Mouse (Mus musculus) hindbrain, embryonic 15.5 days (tissue): ENCODE measurements at regions not wholly inside any gene's neighbourhood (a gene's known extent, or its start where the extent isn't known, plus 50 kb on each side); places are given as distances from the start of the nearest gene placed in this dataset.
A peak's percentile ranks its signal among the peaks of the same experiment; 100 is the strongest.

Experiments
- ATAC-seq: fragments of 200-750 bp; cut with Nextera tagmentation; 2 replicates; pipeline ENCODE4 v1.8.0; 2017; ENCODE audit warnings: low read depth, moderate number of reproducible peaks, moderate TSS enrichment; ENCODE audit not compliant: low FRiP score
- H3K27ac ChIP-seq: fragments of 300-500 bp; sonication (generic); replicated peaks from 2 replicates; pipeline ENCODE4 v1.5.1; 2015; ENCODE audit warnings: mild to moderate bottlenecking, inconsistent platforms
- H3K27me3 ChIP-seq: fragments of 300-500 bp; sonication (generic); 2 replicates; pipeline ENCODE4 v1.6.1; 2015; ENCODE audit warnings: control low read depth, inconsistent platforms
- H3K36me3 ChIP-seq: fragments of 300-500 bp; sonication (generic); 2 replicates; pipeline ENCODE4 v1.6.1; 2015; ENCODE audit warnings: control low read depth, inconsistent platforms
- H3K4me1 ChIP-seq: fragments of 300-500 bp; sonication (generic); replicated peaks from 2 replicates; pipeline ENCODE4 v1.6.1; 2015; ENCODE audit warnings: control low read depth, inconsistent platforms
- H3K4me2 ChIP-seq: fragments of 300-500 bp; sonication (generic); 2 replicates; pipeline ENCODE4 v1.6.1; 2015; ENCODE audit warnings: moderate library complexity, mild to moderate bottlenecking, inconsistent platforms
- H3K4me3 ChIP-seq: fragments of 300-500 bp; sonication (generic); 2 replicates; pipeline ENCODE4 v1.5.1; 2015; ENCODE audit warnings: mild to moderate bottlenecking, inconsistent platforms
- H3K9ac ChIP-seq: fragments of 300-500 bp; sonication (generic); 2 replicates; pipeline ENCODE4 v1.6.1; 2015; ENCODE audit warnings: inconsistent platforms
- H3K9me3 ChIP-seq: fragments of 300-500 bp; sonication (generic); 2 replicates; pipeline ENCODE4 v1.6.1; 2016; ENCODE audit warnings: control low read depth, inconsistent platforms
- WGBS: fragments of 180-500 bp; shearing (Covaris S2); methylation state at CpG from one replicate; pipeline ENCODE4 v1.1.7; 2015; 5-methylcytosine and 5-hydroxymethylcytosine counted together

GRCm38 (mm10) chr16:87783561-87784304, 85.0 kb downstream of the Bach1 start:
- no peaks in the 10 kb centered on the region for H3K36me3 ChIP-seq
- ATAC-seq: no peak
- H3K4me3 ChIP-seq: no peak overlapping the region
- H3K9ac ChIP-seq: no peak overlapping the region
- H3K9me3 ChIP-seq: no peaks in the 10 kb centered on the region
- H3K4me1 ChIP-seq: 0 out of 2 replicates have a peak, but pooled peaks cover 4% of the 10 kb centered on the region
- no peak overlapping the region for H3K4me2 ChIP-seq
- WGBS: 72% methylated on average over 17 of the region's 17 CpGs
- no peak overlapping the region for H3K27ac ChIP-seq
- no peaks in the 10 kb centered on the region for H3K27me3 ChIP-seq

GRCm38 (mm10) chr16:87784405-87784994, 85.8 kb downstream of the Bach1 start:
- H3K4me3 ChIP-seq: no peak overlapping the region
- H3K27me3 ChIP-seq: no peaks in the 10 kb centered on the region
- ATAC-seq: 0 out of 2 replicates have a peak, but pooled peaks have one; percentile 39
- H3K9ac ChIP-seq: no peak overlapping the region
- H3K4me1 ChIP-seq: 0 out of 2 replicates have a peak, but pooled peaks cover 4% of the 10 kb centered on the region
- no peaks in the 10 kb centered on the region for H3K36me3 ChIP-seq
- WGBS: 52% methylated on average over 13 of the region's 13 CpGs
- H3K27ac ChIP-seq: no peak overlapping the region
- H3K9me3 ChIP-seq: no peaks in the 10 kb centered on the region
- no peak overlapping the region for H3K4me2 ChIP-seq

- Histone ChIP-seq H3K27me3 (no peaks in the 10 kb centered on the region), H3K9ac (no peak overlapping the region), H3K4me1 (no peaks in the 10 kb centered on the region), H3K27ac (no peak overlapping the region), H3K36me3 (no peaks in the 10 kb centered on the region), H3K4me3 (no peak overlapping the region), H3K4me2 (no peak overlapping the region), H3K9me3 (no peaks in the 10 kb centered on the region)
- WGBS: 75% methylated on average over 10 of the region's 10 CpGs
- no peak for ATAC-seq
Measured at GRCm38 (mm10) chr16:87789539-87789938, 90.8 kb downstream of the Bach1 start.

- 61% methylated on average over 6 of the region's 6 CpGs for WGBS
- Histone ChIP-seq H3K27ac (no peak overlapping the region), H3K4me2 (no peak overlapping the region), H3K9me3 (no peaks in the 10 kb centered on the region), H3K4me1 (no peaks in the 10 kb centered on the region), H3K27me3 (no peaks in the 10 kb centered on the region), H3K4me3 (no peak overlapping the region), H3K36me3 (no peaks in the 10 kb centered on the region), H3K9ac (no peak overlapping the region)
- no peak for ATAC-seq
Measured at GRCm38 (mm10) chr16:87789957-87790356, 91.2 kb downstream of the Bach1 start.

- Histone ChIP-seq H3K4me1 (peaks cover 12% of the 10 kb centered on the region), H3K9ac (no peak overlapping the region), H3K4me2 (peak overlapping the region; percentile 52), H3K4me3 (peak overlapping the region; percentile 23), H3K27ac (peak overlapping the region; percentile 48; the same call in 1 of the 2 replicates), H3K36me3 (no peaks in the 10 kb centered on the region), H3K9me3 (no peaks in the 10 kb centered on the region), H3K27me3 (no peaks in the 10 kb centered on the region)
- peak; percentile 91 for ATAC-seq
- 10% methylated on average over 20 of the region's 20 CpGs for WGBS
Measured at GRCm38 (mm10) chr16:87796514-87797248, 97.9 kb downstream of the Bach1 start.

GRCm38 (mm10) chr16:87802317-87802716, 103.6 kb downstream of the Bach1 start:
- Histone ChIP-seq H3K4me2 (no peak overlapping the region), H3K4me3 (no peak overlapping the region), H3K27me3 (no peaks in the 10 kb centered on the region), H3K9ac (no peak overlapping the region), H3K4me1 (peaks cover 2% of the 10 kb centered on the region), H3K9me3 (no peaks in the 10 kb centered on the region), H3K36me3 (no peaks in the 10 kb centered on the region), H3K27ac (no peak overlapping the region)
- 79% methylated on average over 4 of the region's 4 CpGs for WGBS
- ATAC-seq: no peak

- Histone ChIP-seq H3K27ac (no peak overlapping the region), H3K4me3 (no peak overlapping the region), H3K36me3 (no peaks in the 10 kb centered on the region), H3K9ac (no peak overlapping the region), H3K4me2 (0 out of 2 replicates have a peak overlapping the region, but pooled peaks have one; percentile 3), H3K4me1 (peaks cover 7% of the 10 kb centered on the region; the same call in 1 of the 2 replicates), H3K9me3 (no peaks in the 10 kb centered on the region), H3K27me3 (no peaks in the 10 kb centered on the region)
- WGBS: 63% methylated on average over 8 of the region's 8 CpGs
- ATAC-seq: no peak
Measured at GRCm38 (mm10) chr16:87817590-87817989, 118.8 kb downstream of the Bach1 start.

GRCm38 (mm10) chr16:87834296-87834695, 135.6 kb downstream of the Bach1 start:
- Histone ChIP-seq H3K36me3 (no peaks in the 10 kb centered on the region), H3K9me3 (no peaks in the 10 kb centered on the region), H3K27me3 (no peaks in the 10 kb centered on the region), H3K27ac (0 out of 2 replicates have a peak overlapping the region, but pooled peaks have one; percentile 30), H3K4me3 (no peak overlapping the region), H3K9ac (no peak overlapping the region), H3K4me2 (no peak overlapping the region), H3K4me1 (peaks cover 11% of the 10 kb centered on the region)
- ATAC-seq: 0 out of 2 replicates have a peak, but pooled peaks have one; percentile 30
- 45% methylated on average over 7 of the region's 7 CpGs for WGBS

- Histone ChIP-seq H3K27me3 (no peaks in the 10 kb centered on the region), H3K27ac (peak overlapping the region; percentile 60; the same call in 1 of the 2 replicates), H3K4me1 (peaks cover 4% of the 10 kb centered on the region), H3K36me3 (no peaks in the 10 kb centered on the region), H3K4me3 (no peak overlapping the region), H3K9me3 (no peaks in the 10 kb centered on the region), H3K9ac (no peak overlapping the region), H3K4me2 (peak overlapping the region; percentile 34)
- 10% methylated on average over 16 of the region's 16 CpGs for WGBS
- ATAC-seq: peak; percentile 90
Measured at GRCm38 (mm10) chr16:87840949-87841546, 142.3 kb downstream of the Bach1 start.
